Mouse (Mus musculus) limb, embryonic 11.5 days (tissue): ENCODE measurements around the gene Lamtor5. TPM values are rescaled to one million over a fixed set of nuclear protein-coding genes. Genes with fewer than 3 reads are reported as not detected.
A peak's percentile ranks its signal among the peaks of the same experiment; 100 is the strongest.

Source experiments
- ATAC-seq: fragments of 200-750 bp; cut with Nextera tagmentation; 2 replicates; pipeline ENCODE4 v1.8.0; 2017; ENCODE audit warnings: low read depth; ENCODE audit not compliant: insufficient number of reproducible peaks, low FRiP score, low TSS enrichment
- DNase-seq: peaks from one replicate; pipeline ENCODE4 v3.0.0-alpha.2; 2015; ENCODE audit warnings: low spot score
- H3K27ac ChIP-seq: fragments of 300-500 bp; sonication (generic); replicated peaks from 2 replicates; pipeline ENCODE4 v1.5.1; 2014; ENCODE audit warnings: low read depth, mild to moderate bottlenecking, low read length
- H3K27me3 ChIP-seq: fragments of 300-500 bp; sonication (generic); 2 replicates; pipeline ENCODE4 v1.6.1; 2014; ENCODE audit warnings: mild to moderate bottlenecking, low read length, mixed read lengths; ENCODE audit not compliant: control insufficient read depth, insufficient read depth
- H3K36me3 ChIP-seq: fragments of 300-500 bp; sonication (generic); 2 replicates; pipeline ENCODE4 v1.6.1; 2014; ENCODE audit warnings: mild to moderate bottlenecking, low read length, moderate library complexity, mixed read lengths; ENCODE audit not compliant: control insufficient read depth, insufficient read depth
- H3K4me1 ChIP-seq: fragments of 300-500 bp; sonication (generic); 2 replicates; pipeline ENCODE4 v1.6.1; 2014; ENCODE audit warnings: low read length, mixed read lengths; ENCODE audit not compliant: control insufficient read depth, insufficient read depth
- H3K4me2 ChIP-seq: fragments of 300-500 bp; sonication (generic); 2 replicates; pipeline ENCODE4 v1.6.1; 2014; ENCODE audit warnings: low read depth, mild to moderate bottlenecking, moderate library complexity; ENCODE audit not compliant: severe bottlenecking
- H3K4me3 ChIP-seq: fragments of 300-500 bp; sonication (generic); 2 replicates; pipeline ENCODE4 v1.5.1; 2014; ENCODE audit warnings: low read depth, low read length
- H3K9ac ChIP-seq: fragments of 300-500 bp; sonication (generic); 2 replicates; pipeline ENCODE4 v1.6.1; 2014; ENCODE audit warnings: mild to moderate bottlenecking, low read length
- H3K9me3 ChIP-seq: fragments of 300-500 bp; sonication (generic); 2 replicates; pipeline ENCODE4 v1.6.1; 2016; ENCODE audit warnings: low read length; ENCODE audit not compliant: control insufficient read depth
- WGBS: fragments of 180-500 bp; shearing (Covaris S2); extraction: QIAGEN DNeasy Blood & Tissue Kit; methylation state at CpG from one replicate; pipeline ENCODE4 v1.1.7; 2014; 5-methylcytosine and 5-hydroxymethylcytosine counted together
- polyA plus RNA-seq: library from polyadenylated mRNA; unstranded; fragments of >200 nt; fragmentation: Nextera tagmentation; extraction: Ambion mirVana; gene quantifications from 2 replicates; pipeline ENCODE4 v1.2.1, GENCODE M21; 2014

The Lamtor5 gene
- polyA plus RNA-seq: 174 and 175 TPM in 2 replicates

GRCm38 (mm10) chr3:107278479-107279269, at the start of gene Lamtor5:
TSS of gene Lamtor5 (plus strand) at chr3:107278858.
- WGBS: 3% methylated on average over 43 of the region's 43 CpGs
- Histone ChIP-seq H3K9ac (peak within 1 kb of the TSS; percentile 74), H3K9me3 (no peaks in the 10 kb centered on the region), H3K4me3 (peak within 1 kb of the TSS; percentile 90), H3K4me2 (peak within 1 kb of the TSS; percentile 77), H3K4me1 (no peaks in the 10 kb centered on the region), H3K36me3 (peaks cover 3% of the 10 kb centered on the region; the same call in 1 of the 2 replicates), H3K27me3 (no peaks in the 10 kb centered on the region), H3K27ac (no peak within 1 kb of the TSS)
- ATAC-seq: peak; percentile 90
- DNase-seq: peak; percentile 94

- no peaks in the 10 kb centered on the region for H3K36me3 ChIP-seq
- 76% methylated on average over 5 of the region's 5 CpGs for WGBS
- H3K9ac ChIP-seq: no peak overlapping the region
- ATAC-seq: no peak
- no peaks in the 10 kb centered on the region for H3K4me1 ChIP-seq
- no peak overlapping the region for H3K27ac ChIP-seq
- no peaks in the 10 kb centered on the region; the same call in 1 of the 2 replicates for H3K27me3 ChIP-seq
- DNase-seq: no peak
- no peak overlapping the region for H3K4me2 ChIP-seq
- no peak overlapping the region for H3K4me3 ChIP-seq
- no peaks in the 10 kb centered on the region for H3K9me3 ChIP-seq
Measured at GRCm38 (mm10) chr3:107229221-107229620, 49.4 kb upstream of the Lamtor5 start.

- H3K9me3 ChIP-seq: no peaks in the 10 kb centered on the region
- H3K36me3 ChIP-seq: no peaks in the 10 kb centered on the region
- H3K27me3 ChIP-seq: no peaks in the 10 kb centered on the region; the same call in 1 of the 2 replicates
- no peak for DNase-seq
- no peak for ATAC-seq
- H3K9ac ChIP-seq: no peak overlapping the region
- no peaks in the 10 kb centered on the region for H3K4me1 ChIP-seq
- H3K27ac ChIP-seq: no peak overlapping the region
- no peak overlapping the region for H3K4me2 ChIP-seq
- H3K4me3 ChIP-seq: no peak overlapping the region
- 75% methylated on average over 5 of the region's 5 CpGs for WGBS
Measured at GRCm38 (mm10) chr3:107229822-107230221, 48.8 kb upstream of the Lamtor5 start.

- 46% methylated on average over 1 of the region's 1 CpGs for WGBS
- no peaks in the 10 kb centered on the region for H3K9me3 ChIP-seq
- H3K36me3 ChIP-seq: no peaks in the 10 kb centered on the region
- no peak within 1 kb of the TSS for H3K27ac ChIP-seq
- no peak for ATAC-seq
- H3K4me3 ChIP-seq: no peak within 1 kb of the TSS
- DNase-seq: no peak
- no peaks in the 10 kb centered on the region; the same call in 1 of the 2 replicates for H3K27me3 ChIP-seq
- H3K4me2 ChIP-seq: no peak within 1 kb of the TSS
- H3K9ac ChIP-seq: no peak within 1 kb of the TSS
- no peaks in the 10 kb centered on the region for H3K4me1 ChIP-seq
Measured at GRCm38 (mm10) chr3:107230527-107230926, 48.1 kb upstream of the Lamtor5 start, which contains the start of gene A630076J17Rik. TSS of gene A630076J17Rik (plus strand) at chr3:107230614.

GRCm38 (mm10) chr3:107231202-107231601, 47.5 kb upstream of the Lamtor5 start:
- H3K4me1 ChIP-seq: no peaks in the 10 kb centered on the region
- H3K9ac ChIP-seq: no peak overlapping the region
- H3K36me3 ChIP-seq: no peaks in the 10 kb centered on the region
- H3K4me2 ChIP-seq: no peak overlapping the region
- no peak overlapping the region for H3K4me3 ChIP-seq
- H3K27ac ChIP-seq: no peak overlapping the region
- no peaks in the 10 kb centered on the region; the same call in 1 of the 2 replicates for H3K27me3 ChIP-seq
- no peak for ATAC-seq
- no peaks in the 10 kb centered on the region for H3K9me3 ChIP-seq
- no peak for DNase-seq
- WGBS: 53% methylated on average over 4 of the region's 4 CpGs

- DNase-seq (peak; percentile 90), ATAC-seq (no peak)
- Histone ChIP-seq H3K4me3 (no peak overlapping the region), H3K4me1 (no peaks in the 10 kb centered on the region), H3K9me3 (no peaks in the 10 kb centered on the region), H3K27ac (no peak overlapping the region), H3K4me2 (no peak overlapping the region), H3K27me3 (no peaks in the 10 kb centered on the region; the same call in 1 of the 2 replicates), H3K36me3 (no peaks in the 10 kb centered on the region), H3K9ac (0 out of 2 replicates have a peak overlapping the region, but pooled peaks have one; percentile 9)
- 9% methylated on average over 11 of the region's 11 CpGs for WGBS
Measured at GRCm38 (mm10) chr3:107233351-107233813, 45.3 kb upstream of the Lamtor5 start.

- H3K9ac ChIP-seq: no peak overlapping the region
- no peak for ATAC-seq
- no peak overlapping the region for H3K27ac ChIP-seq
- H3K27me3 ChIP-seq: no peaks in the 10 kb centered on the region; the same call in 1 of the 2 replicates
- DNase-seq: no peak
- no peak overlapping the region for H3K4me2 ChIP-seq
- WGBS: 33% methylated on average over 2 of the region's 2 CpGs
- no peaks in the 10 kb centered on the region for H3K9me3 ChIP-seq
- H3K4me3 ChIP-seq: no peak overlapping the region
- no peaks in the 10 kb centered on the region for H3K36me3 ChIP-seq
- H3K4me1 ChIP-seq: no peaks in the 10 kb centered on the region
Measured at GRCm38 (mm10) chr3:107233945-107234344, 44.7 kb upstream of the Lamtor5 start.

- no peaks in the 10 kb centered on the region for H3K9me3 ChIP-seq
- no peak overlapping the region for H3K9ac ChIP-seq
- H3K27me3 ChIP-seq: no peaks in the 10 kb centered on the region
- no peak overlapping the region for H3K4me3 ChIP-seq
- 50% methylated on average over 2 of the region's 2 CpGs for WGBS
- peaks cover 2% of the 10 kb centered on the region; the same call in 1 of the 2 replicates for H3K4me1 ChIP-seq
- no peaks in the 10 kb centered on the region for H3K36me3 ChIP-seq
- no peak overlapping the region for H3K4me2 ChIP-seq
- ATAC-seq: no peak
- no peak overlapping the region for H3K27ac ChIP-seq
- DNase-seq: no peak
Measured at GRCm38 (mm10) chr3:107238051-107238450, 40.6 kb upstream of the Lamtor5 start.
